27 mouse cellular contexts compared by ENCODE assay signal in the genomic region with DNA sequence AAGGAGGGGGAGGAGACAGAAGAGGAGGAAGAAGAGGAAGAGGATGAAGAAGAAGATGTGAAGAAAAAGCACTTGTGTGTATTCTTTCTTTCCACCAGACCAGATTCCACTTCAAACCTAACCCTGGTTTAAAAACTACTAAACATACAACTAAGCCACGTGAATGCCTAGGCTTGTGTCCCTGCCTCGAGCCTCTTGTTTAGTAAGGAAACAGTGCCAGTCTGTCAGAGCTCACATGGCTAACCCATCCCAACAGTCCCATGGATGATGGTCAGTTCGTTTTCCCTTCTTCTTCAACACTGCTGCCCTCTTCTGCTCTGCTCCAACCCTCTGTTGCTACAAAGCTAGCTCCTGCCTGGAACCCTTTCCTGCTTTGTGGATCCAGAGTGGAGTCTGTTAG.
DNase-seq lines count a peak whose midpoint lies in the region; ATAC-seq and TF ChIP-seq lines count a peak whose summit lies in the region.
"Had no signal": no experiment of that assay in that cellular context is flagged by ENCODE, and none has a peak within 500 bp of the region (broad histone marks: within the 10 kb centered on the region; RNA-seq: fewer than 3 reads in every experiment).

No protein-coding gene starts in this region.

- WGBS in liver, adult 2 months, result 30% methylated on average over 3 of the region's 3 CpGs
- WGBS in liver, embryonic 12.5 days (ENCODE audit: insufficient replicate concordance), result 41% methylated on average over 3 of the region's 3 CpGs
- WGBS in small intestine, adult 2 months, result 76% methylated on average over 3 of the region's 3 CpGs

- H3K27me3 ChIP-seq in liver, adult 2 months (ENCODE audit: control insufficient read depth, insufficient read depth, low read length), result no peaks in the 10 kb centered on the region
- H3K27me3 ChIP-seq in liver, embryonic 12.5 days (replicated peaks), result peaks cover 23% of the 10 kb centered on the region
- H3K27me3 ChIP-seq in small intestine, adult 2 months (ENCODE audit: control insufficient read depth, insufficient read depth, low read length), result no peaks in the 10 kb centered on the region
- H3K27me3 ChIP-seq: embryonic facial prominence, embryonic 13.5 days; embryonic facial prominence, embryonic 15.5 days; forebrain, embryonic 13.5 days; forebrain, embryonic 15.5 days; Patski had no signal

- ATAC-seq in liver, embryonic 12.5 days, result no peak
- ATAC-seq: activated CD4-positive, CD25-positive, alpha-beta regulatory T cell, adult 4 months; CD4-positive, CD25-positive, alpha-beta regulatory T cell, adult 4 months; forebrain, embryonic 13.5 days; forebrain, embryonic 15.5 days; forebrain, postnatal 0 days; Patski had no signal

- H3K9ac ChIP-seq in liver, adult 2 months (ENCODE audit: low read depth, low read length), result no peak overlapping the region
- H3K9ac ChIP-seq in liver, embryonic 12.5 days, result no peak overlapping the region
- H3K9ac ChIP-seq: embryonic facial prominence, embryonic 13.5 days; embryonic facial prominence, embryonic 15.5 days; forebrain, embryonic 13.5 days; forebrain, embryonic 15.5 days; forebrain, postnatal 0 days had no signal

- intact Hi-C loops in gastrocnemius, adult 2 months (cut with DNase I), result no loop called here

- DNase-seq in gastrocnemius, adult 2 months, result no peak
- no peak for DNase-seq in gastrocnemius, adult 18-20 months (ENCODE audit: low spot score)
- DNase-seq in liver, adult 2 months (ENCODE audit: extremely low read depth, low read depth, low spot score), result peak; percentile 63
- DNase-seq in urinary bladder, postnatal 10 days (ENCODE audit: low spot score), result no peak
- DNase-seq in adrenal gland, adult (ENCODE audit: inconsistent age in 2 of 2, low spot score in 1 of 2), result no peak
- DNase-seq: adrenal gland, adult 2 months; adrenal gland, postnatal 10 days; adrenal gland, postnatal 25 days; B cell, adult 2 months; cerebellum, adult 11-12 months; cerebellum, adult 2 months; cerebellum, adult 9-10 months; cerebellum, postnatal 14 days; cerebellum, postnatal 36 days; embryo, embryonic 11 days; forebrain, postnatal 0 days had no signal

- peaks cover 29% of the 10 kb centered on the region for H3K4me1 ChIP-seq in liver, adult 2 months (ENCODE audit: control insufficient read depth, insufficient read depth, low read length)
- H3K4me1 ChIP-seq in liver, embryonic 12.5 days, result peaks cover 16% of the 10 kb centered on the region
- H3K4me1 ChIP-seq in brown adipose tissue, adult 24 weeks (ENCODE audit: control insufficient read depth, insufficient read depth, insufficient read length, low read length), result peaks cover 15% of the 10 kb centered on the region
- peaks cover 19% of the 10 kb centered on the region; the same call in 1 of the 2 replicates for H3K4me1 ChIP-seq in small intestine, adult 2 months (ENCODE audit: control insufficient read depth, insufficient read depth, insufficient read length, low read length)

- no peak for TF ChIP-seq POLR2A in liver, adult 2 months (IDR thresholded peaks at IDR 0.05; ENCODE audit: extremely low read depth, insufficient read depth, low read length)
- no peak for TF ChIP-seq POLR2A in small intestine, adult 2 months (IDR thresholded peaks at IDR 0.05; ENCODE audit: low read depth, low read length)

- H3K79me2 ChIP-seq in liver, adult 2 months (ENCODE audit: control insufficient read depth, insufficient read depth, low read length), result peaks cover 35% of the 10 kb centered on the region; the same call in 1 of the 2 replicates

- no peaks in the 10 kb centered on the region for H3K9me3 ChIP-seq in liver, embryonic 12.5 days (replicated peaks)
- H3K9me3 ChIP-seq: embryonic facial prominence, embryonic 13.5 days; embryonic facial prominence, embryonic 15.5 days; forebrain, embryonic 13.5 days; forebrain, embryonic 15.5 days; G1E had no signal

- H3K27ac ChIP-seq in gastrocnemius, adult 2 months, result peak overlapping the region; percentile 48
- H3K27ac ChIP-seq in liver, adult 2 months (replicated peaks; ENCODE audit: insufficient read depth, low read depth, low read length), result peak overlapping the region; percentile 20
- H3K27ac ChIP-seq in liver, embryonic 12.5 days, result no peak overlapping the region
- H3K27ac ChIP-seq in brown adipose tissue, adult 24 weeks (replicated peaks; ENCODE audit: low read depth, low read length), result 0 out of 2 replicates have a peak overlapping the region, but pooled peaks have one; percentile 8
- H3K27ac ChIP-seq in small intestine, adult 2 months (ENCODE audit: insufficient read depth, low read depth, low read length), result peak overlapping the region; percentile 35; the same call in 1 of the 2 replicates
- H3K27ac ChIP-seq: embryonic facial prominence, embryonic 13.5 days; embryonic facial prominence, embryonic 15.5 days; forebrain, embryonic 13.5 days; forebrain, embryonic 15.5 days had no signal

- no peak overlapping the region for H3K4me2 ChIP-seq in liver, embryonic 12.5 days
- H3K4me2 ChIP-seq: embryonic facial prominence, embryonic 13.5 days; embryonic facial prominence, embryonic 15.5 days; forebrain, embryonic 13.5 days; forebrain, embryonic 15.5 days had no signal

- no peak for TF ChIP-seq CTCF in gastrocnemius, adult 2 months (IDR thresholded peaks at IDR 0.05)
- no peak for TF ChIP-seq CTCF in liver, adult 2 months (IDR thresholded peaks at IDR 0.05; ENCODE audit: low read depth, low read length)
- TF ChIP-seq CTCF in small intestine, adult 2 months (IDR thresholded peaks at IDR 0.05; ENCODE audit: extremely low read depth, insufficient read length, insufficient replicate concordance, low read depth, low read length), result no peak

- no peak overlapping the region for H3K4me3 ChIP-seq in gastrocnemius, adult 2 months
- no peak overlapping the region for H3K4me3 ChIP-seq in liver, adult 2 months (ENCODE audit: insufficient read depth, low read depth, low read length)
- H3K4me3 ChIP-seq in liver, embryonic 12.5 days, result no peak overlapping the region
- no peak overlapping the region for H3K4me3 ChIP-seq in brown adipose tissue, adult 24 weeks (ENCODE audit: insufficient read depth, low read depth, low read length)
- no peak overlapping the region for H3K4me3 ChIP-seq in small intestine, adult 2 months (ENCODE audit: low read depth, low read length)
- H3K4me3 ChIP-seq: embryonic facial prominence, embryonic 13.5 days; embryonic facial prominence, embryonic 15.5 days; forebrain, embryonic 13.5 days; forebrain, embryonic 15.5 days had no signal

- H3K36me3 ChIP-seq in liver, adult 2 months (ENCODE audit: control insufficient read depth, insufficient read depth, low read length), result peaks cover 6% of the 10 kb centered on the region
- H3K36me3 ChIP-seq in liver, embryonic 12.5 days, result no peaks in the 10 kb centered on the region
- no peaks in the 10 kb centered on the region for H3K36me3 ChIP-seq in small intestine, adult 2 months (ENCODE audit: control insufficient read depth, insufficient read depth, low read length)
- H3K36me3 ChIP-seq: embryonic facial prominence, embryonic 15.5 days; forebrain, embryonic 15.5 days; G1E had no signal
